Mouse (Mus musculus) midbrain, embryonic 15.5 days (tissue): ENCODE measurements around the gene Pbx1. TPM values are rescaled to one million over a fixed set of nuclear protein-coding genes. Genes with fewer than 3 reads are reported as not detected.

Experiments
- ATAC-seq: fragments of 200-750 bp; cut with Nextera tagmentation; replicated peaks from 2 replicates; pipeline ENCODE4 v1.8.0; 2017; ENCODE audit warnings: moderate TSS enrichment
- H3K27ac ChIP-seq: fragments of 300-500 bp; sonication (generic); 2 replicates; pipeline ENCODE4 v1.5.1; 2015; ENCODE audit warnings: mild to moderate bottlenecking, inconsistent platforms
- H3K27me3 ChIP-seq: fragments of 300-500 bp; sonication (generic); replicated peaks from 2 replicates; pipeline ENCODE4 v1.6.1; 2015; ENCODE audit warnings: inconsistent platforms
- H3K36me3 ChIP-seq: fragments of 300-500 bp; sonication (generic); replicated peaks from 2 replicates; pipeline ENCODE4 v1.6.1; 2015; ENCODE audit warnings: inconsistent platforms
- H3K4me1 ChIP-seq: fragments of 300-500 bp; sonication (generic); 2 replicates; pipeline ENCODE4 v1.6.1; 2015; ENCODE audit warnings: inconsistent platforms
- H3K4me2 ChIP-seq: fragments of 300-500 bp; sonication (generic); 2 replicates; pipeline ENCODE4 v1.6.1; 2015; ENCODE audit warnings: inconsistent platforms, mild to moderate bottlenecking, moderate library complexity
- H3K4me3 ChIP-seq: fragments of 300-500 bp; sonication (generic); 2 replicates; pipeline ENCODE4 v1.5.1; 2015; ENCODE audit warnings: mild to moderate bottlenecking, inconsistent platforms
- H3K9ac ChIP-seq: fragments of 300-500 bp; sonication (generic); 2 replicates; pipeline ENCODE4 v1.6.1; 2015; ENCODE audit warnings: mild to moderate bottlenecking, inconsistent platforms
- H3K9me3 ChIP-seq: fragments of 300-500 bp; sonication (generic); 2 replicates; pipeline ENCODE4 v1.6.1; 2016; ENCODE audit warnings: inconsistent platforms
- WGBS: fragments of 180-500 bp; shearing (Covaris S2); methylation state at CpG from one replicate; pipeline ENCODE4 v1.1.7; 2015; ENCODE audit warnings: mixed read lengths; 5-methylcytosine and 5-hydroxymethylcytosine counted together
- polyA plus RNA-seq: library from polyadenylated mRNA; unstranded; fragments of >200 nt; fragmentation: Nextera tagmentation; extraction: Ambion mirVana; gene quantifications from 2 replicates; pipeline ENCODE4 v1.2.1, GENCODE M21; 2015

Pbx1 gene
- polyA plus RNA-seq, 1 experiment from 2014 or later: 83.0 TPM

- WGBS: 44% methylated on average over 10 of the region's 10 CpGs
- H3K4me2 ChIP-seq: no peak overlapping the region
Measured at GRCm38 (mm10) chr1:168288891-168289545, 143.1 kb downstream of the Pbx1 start.

GRCm38 (mm10) chr1:168287843-168288591 is 144.1 kb downstream of the Pbx1 start:
- H3K4me2 ChIP-seq: peak overlapping the region; percentile 32
- H3K36me3 ChIP-seq: no peaks in the 10 kb centered on the region
- 7% methylated on average over 23 of the region's 23 CpGs for WGBS
- no peak overlapping the region for H3K4me3 ChIP-seq
- H3K9me3 ChIP-seq: no peaks in the 10 kb centered on the region
- peak overlapping the region; percentile 44 for H3K9ac ChIP-seq
- peak overlapping the region; percentile 87 for H3K27ac ChIP-seq
- H3K4me1 ChIP-seq: peaks cover 91% of the 10 kb centered on the region
- H3K27me3 ChIP-seq: no peaks in the 10 kb centered on the region
- ATAC-seq: peak; percentile 35

More at GRCm38 (mm10) chr1:168288891-168289545, 143.1 kb downstream of the Pbx1 start:
- H3K4me3 ChIP-seq: no peak overlapping the region
- H3K4me1 ChIP-seq: peaks cover 85% of the 10 kb centered on the region
- H3K36me3 ChIP-seq: no peaks in the 10 kb centered on the region
- H3K27me3 ChIP-seq: no peaks in the 10 kb centered on the region
- no peak overlapping the region for H3K9ac ChIP-seq
- no peaks in the 10 kb centered on the region for H3K9me3 ChIP-seq
- H3K27ac ChIP-seq: peak overlapping the region; percentile 87
- no peak for ATAC-seq

- no peak for ATAC-seq
- Histone ChIP-seq H3K27me3 (no peaks in the 10 kb centered on the region), H3K36me3 (no peaks in the 10 kb centered on the region), H3K27ac (peak overlapping the region; percentile 87), H3K4me3 (no peak overlapping the region), H3K4me1 (peaks cover 89% of the 10 kb centered on the region), H3K4me2 (peak overlapping the region; percentile 32; the same call in 1 of the 2 replicates), H3K9ac (no peak overlapping the region), H3K9me3 (no peaks in the 10 kb centered on the region)
- WGBS: 3% methylated on average over 2 of the region's 2 CpGs
Measured at GRCm38 (mm10) chr1:168286862-168287650, 145.0 kb downstream of the Pbx1 start.

- Histone ChIP-seq H3K9me3 (no peaks in the 10 kb centered on the region), H3K36me3 (no peaks in the 10 kb centered on the region), H3K4me2 (no peak overlapping the region), H3K4me3 (no peak overlapping the region), H3K4me1 (peaks cover 72% of the 10 kb centered on the region), H3K27me3 (no peaks in the 10 kb centered on the region), H3K9ac (no peak overlapping the region; the same call in 1 of the 2 replicates), H3K27ac (peak overlapping the region; percentile 63)
- no peak for ATAC-seq
- 23% methylated on average over 9 of the region's 9 CpGs for WGBS
Measured at GRCm38 (mm10) chr1:168284566-168285141, 147.4 kb downstream of the Pbx1 start.

- 0 out of 2 replicates have a peak, but pooled peaks have one; percentile 9 for ATAC-seq
- Histone ChIP-seq H3K4me1 (peaks cover 65% of the 10 kb centered on the region), H3K9ac (no peak overlapping the region; the same call in 1 of the 2 replicates), H3K4me2 (peak overlapping the region; percentile 8; the same call in 1 of the 2 replicates), H3K27ac (peak overlapping the region; percentile 63), H3K27me3 (no peaks in the 10 kb centered on the region), H3K9me3 (no peaks in the 10 kb centered on the region), H3K36me3 (no peaks in the 10 kb centered on the region), H3K4me3 (no peak overlapping the region)
- 27% methylated on average over 15 of the region's 15 CpGs for WGBS
Measured at GRCm38 (mm10) chr1:168283841-168284565, 148.1 kb downstream of the Pbx1 start.

GRCm38 (mm10) chr1:168283421-168283820 is 148.6 kb downstream of the Pbx1 start:
- Histone ChIP-seq H3K9ac (no peak overlapping the region), H3K4me2 (no peak overlapping the region), H3K36me3 (no peaks in the 10 kb centered on the region), H3K4me3 (no peak overlapping the region), H3K27ac (peak overlapping the region; percentile 63; the same call in 1 of the 2 replicates), H3K9me3 (no peaks in the 10 kb centered on the region), H3K4me1 (peaks cover 60% of the 10 kb centered on the region), H3K27me3 (no peaks in the 10 kb centered on the region)
- no peak for ATAC-seq
- WGBS: 85% methylated on average over 2 of the region's 2 CpGs

- H3K27ac ChIP-seq: peak overlapping the region; percentile 50
- no peaks in the 10 kb centered on the region for H3K27me3 ChIP-seq
- peaks cover 36% of the 10 kb centered on the region for H3K4me1 ChIP-seq
- peak; percentile 79 for ATAC-seq
- H3K9ac ChIP-seq: no peak overlapping the region
- WGBS: 14% methylated on average over 5 of the region's 5 CpGs
- no peaks in the 10 kb centered on the region for H3K36me3 ChIP-seq
- H3K4me2 ChIP-seq: no peak overlapping the region
- no peak overlapping the region for H3K4me3 ChIP-seq
- no peaks in the 10 kb centered on the region for H3K9me3 ChIP-seq
Measured at GRCm38 (mm10) chr1:168275678-168276077, 156.4 kb downstream of the Pbx1 start.

- no peak overlapping the region for H3K4me3 ChIP-seq
- no peak for ATAC-seq
- no peak overlapping the region for H3K27ac ChIP-seq
- 94% methylated on average over 4 of the region's 4 CpGs for WGBS
- peaks cover 45% of the 10 kb centered on the region for H3K4me1 ChIP-seq
- no peaks in the 10 kb centered on the region for H3K36me3 ChIP-seq
- H3K27me3 ChIP-seq: no peaks in the 10 kb centered on the region
- no peaks in the 10 kb centered on the region for H3K9me3 ChIP-seq
- no peak overlapping the region for H3K4me2 ChIP-seq
- no peak overlapping the region for H3K9ac ChIP-seq
Measured at GRCm38 (mm10) chr1:168274296-168274695, 157.8 kb downstream of the Pbx1 start.

GRCm38 (mm10) chr1:168272091-168272490 is 160.0 kb downstream of the Pbx1 start:
- 91% methylated on average over 2 of the region's 2 CpGs for WGBS
- Histone ChIP-seq H3K36me3 (no peaks in the 10 kb centered on the region), H3K27ac (no peak overlapping the region), H3K27me3 (no peaks in the 10 kb centered on the region), H3K9ac (no peak overlapping the region), H3K4me1 (peaks cover 53% of the 10 kb centered on the region), H3K4me3 (no peak overlapping the region), H3K4me2 (no peak overlapping the region), H3K9me3 (no peaks in the 10 kb centered on the region)
- ATAC-seq: no peak

- peaks cover 45% of the 10 kb centered on the region for H3K4me1 ChIP-seq
Measured at GRCm38 (mm10) chr1:168271207-168271606, 160.9 kb downstream of the Pbx1 start.

More at GRCm38 (mm10) chr1:168271207-168271606, 160.9 kb downstream of the Pbx1 start:
- no peak overlapping the region for H3K4me2 ChIP-seq
- H3K36me3 ChIP-seq: no peaks in the 10 kb centered on the region
- H3K27me3 ChIP-seq: no peaks in the 10 kb centered on the region
- no peak overlapping the region for H3K4me3 ChIP-seq
- no peak overlapping the region for H3K9ac ChIP-seq
- WGBS: 81% methylated on average over 4 of the region's 4 CpGs
- no peak overlapping the region for H3K27ac ChIP-seq
- no peak for ATAC-seq
- H3K9me3 ChIP-seq: no peaks in the 10 kb centered on the region
